Mouse (Mus musculus) brain, embryonic 14.5 days (tissue): ENCODE data around the gene Lamtor4.

Source experiments
- CTCF ChIP-seq: fragments of 200-500 bp; IDR thresholded peaks from 2 replicates; pipeline ENCODE4 v1.5.1; 2012; ENCODE audit warnings: inconsistent platforms, mild to moderate bottlenecking, moderate library complexity, borderline replicate concordance; ENCODE audit not compliant: insufficient read depth, insufficient read length; ENCODE audit errors: extremely low read depth
- POLR2A ChIP-seq: fragments of 200-500 bp; IDR thresholded peaks from 2 replicates; pipeline ENCODE4 v1.6.1; 2012; ENCODE audit warnings: mild to moderate bottlenecking, inconsistent platforms, borderline replicate concordance; ENCODE audit not compliant: poor library complexity, insufficient read depth, insufficient read length, severe bottlenecking; ENCODE audit errors: extremely low read depth

- no peak for TF ChIP-seq CTCF
- TF ChIP-seq POLR2A = no peak
These were observed 21.1 kb upstream of the Lamtor4 start for GRCm38 (mm10) chr5:138234224-138234623.
